Mouse (Mus musculus): ENCODE results near the gene Sema6c.
"Not testable (repeated sequence)": the region's sequence is repeated elsewhere in the genome, so short reads cannot be mapped to it uniquely, and the experiment has no call there.

The Sema6c gene

DNA sequence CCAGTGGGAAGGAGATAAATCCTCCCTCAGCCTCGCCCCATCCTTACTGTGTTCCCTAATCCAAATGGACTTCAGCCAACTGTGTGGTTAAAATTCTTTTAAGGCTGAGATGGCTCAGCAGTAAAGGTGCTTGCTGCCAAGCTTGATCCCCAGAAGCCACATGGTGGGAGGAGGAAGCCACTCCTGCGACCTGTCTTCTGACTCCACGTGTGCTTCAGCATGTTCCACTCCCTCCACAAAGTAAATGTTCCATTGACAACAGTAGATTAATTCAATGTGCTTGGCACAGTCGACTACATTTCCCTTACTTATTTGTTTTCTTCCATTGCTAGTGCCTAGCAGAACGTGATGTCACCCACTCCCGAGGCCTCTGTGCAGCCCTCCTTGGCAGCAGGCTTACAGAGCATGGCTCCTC is 34.5 kb downstream of the Sema6c start:
- DNase-seq = no peak

DNA sequence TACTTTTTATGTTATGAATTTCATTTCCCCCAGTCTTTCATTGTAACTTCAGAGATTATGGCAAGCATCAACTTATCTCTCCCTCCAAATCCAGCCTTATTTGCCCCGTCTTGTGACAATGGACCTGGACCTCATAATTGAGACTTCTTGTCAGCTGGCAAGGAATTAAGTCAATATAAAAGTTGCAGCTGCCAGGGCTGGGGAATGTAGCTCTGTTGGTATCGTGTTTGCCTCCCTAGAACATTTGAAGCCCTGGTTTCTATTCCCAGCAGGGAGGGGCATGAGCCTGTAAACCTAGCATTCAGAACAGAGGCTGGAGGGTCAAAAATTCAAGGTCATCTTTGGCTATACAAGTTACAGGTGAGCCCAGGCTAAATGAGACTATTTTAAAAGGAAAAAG is 35.5 kb downstream of the Sema6c start:
- DNase-seq = no peak

DNA sequence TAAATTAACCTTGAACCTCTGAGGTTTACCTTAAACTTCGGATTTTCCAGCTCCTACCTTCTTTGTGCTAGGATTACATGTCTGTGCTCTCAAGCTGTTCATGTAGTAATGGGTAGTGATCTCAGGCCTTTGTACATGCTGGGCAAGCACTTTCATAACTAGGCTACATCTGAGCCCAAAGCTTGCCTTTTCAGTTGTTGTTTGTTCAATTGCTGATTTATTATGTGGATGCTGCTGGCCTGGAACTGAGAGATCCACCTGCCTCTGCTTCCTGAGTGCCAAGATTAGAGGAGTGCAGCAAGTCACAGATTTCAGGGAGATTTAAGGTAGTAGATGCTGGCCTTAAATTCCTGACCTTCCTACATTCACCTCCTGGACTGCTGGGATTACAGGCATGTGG is 38.8 kb downstream of the Sema6c start:
- DNase-seq = no peak

DNA sequence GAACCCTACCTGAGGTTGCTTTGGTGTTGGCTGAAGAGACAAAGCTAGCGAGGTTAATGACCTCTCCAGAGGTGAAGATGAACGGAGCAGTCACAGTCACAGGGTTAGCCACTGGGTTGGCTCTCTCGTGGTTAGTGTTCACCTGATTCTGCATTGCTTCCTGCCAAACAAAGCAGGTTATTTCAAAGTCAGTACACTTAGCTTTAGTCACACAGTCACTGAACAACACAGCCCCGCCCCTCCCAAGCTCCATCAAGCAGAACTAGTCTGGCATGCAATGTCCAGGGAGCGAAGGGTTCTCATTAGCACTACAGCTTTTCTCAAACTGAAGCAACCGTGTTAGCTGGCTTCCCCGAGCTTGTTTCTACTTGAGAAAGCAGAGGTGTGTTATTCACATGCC is 39.9 kb downstream of the Sema6c start:
- DNase-seq = no peak

DNA sequence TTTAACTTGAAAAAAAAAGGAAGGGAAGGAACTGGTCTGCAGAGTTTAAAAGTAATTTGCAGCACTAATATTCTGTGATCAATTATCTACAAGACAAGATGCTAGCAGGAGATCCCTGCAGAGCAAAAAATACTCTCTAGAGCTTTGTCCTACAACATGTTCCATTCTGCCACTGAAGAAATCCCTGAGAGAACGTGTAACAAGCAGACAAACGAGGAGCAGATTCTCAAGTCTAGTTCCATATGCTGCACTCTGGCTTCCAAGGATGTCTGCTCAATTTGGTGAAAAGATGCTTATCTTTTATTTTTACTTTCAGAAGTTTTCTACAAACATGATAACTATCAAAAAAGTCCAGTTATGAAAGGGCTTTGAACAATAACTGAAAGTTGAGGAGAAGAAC is 40.3 kb downstream of the Sema6c start:
- DNase-seq = no peak

DNA sequence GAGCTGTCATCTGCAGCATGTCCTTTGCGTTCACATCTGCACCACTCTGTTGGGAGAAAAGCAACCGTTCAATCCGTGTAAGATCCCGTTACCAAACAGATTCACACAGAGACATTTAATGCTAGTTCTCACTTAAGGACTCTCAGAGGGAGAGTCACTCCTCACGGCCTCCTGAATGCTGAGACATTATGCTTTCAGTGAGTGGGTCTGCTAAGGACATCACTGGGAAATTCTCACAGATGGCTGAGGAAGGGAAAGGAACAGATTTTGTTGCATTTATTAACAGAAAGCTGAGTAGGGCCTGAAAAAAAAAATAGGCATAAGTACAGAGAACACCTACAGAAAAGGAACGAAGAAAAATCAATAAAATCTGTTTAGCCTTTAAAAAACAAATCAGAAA is 43.6 kb downstream of the Sema6c start:
- no peak for DNase-seq

DNA sequence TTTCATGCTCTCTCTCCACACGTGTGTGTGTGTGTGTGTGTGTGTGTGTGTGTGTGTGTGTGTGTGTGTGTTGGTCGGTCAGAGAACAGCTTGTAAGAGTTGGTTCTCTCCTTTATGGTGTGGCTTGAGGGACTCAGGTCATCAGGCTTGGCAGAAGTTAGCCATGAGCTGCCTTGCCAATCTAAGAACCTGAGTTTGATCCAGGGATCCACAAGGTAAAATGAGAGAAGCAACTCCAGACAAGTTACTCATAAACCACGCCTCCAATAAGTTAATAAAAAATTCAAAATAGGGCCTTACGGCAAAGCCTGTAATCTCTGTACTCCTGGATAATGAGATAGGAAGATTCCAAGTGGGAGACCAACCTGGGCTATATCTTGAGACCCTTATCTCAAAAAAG is 48.0 kb downstream of the Sema6c start:
- DNase-seq = no peak

DNA sequence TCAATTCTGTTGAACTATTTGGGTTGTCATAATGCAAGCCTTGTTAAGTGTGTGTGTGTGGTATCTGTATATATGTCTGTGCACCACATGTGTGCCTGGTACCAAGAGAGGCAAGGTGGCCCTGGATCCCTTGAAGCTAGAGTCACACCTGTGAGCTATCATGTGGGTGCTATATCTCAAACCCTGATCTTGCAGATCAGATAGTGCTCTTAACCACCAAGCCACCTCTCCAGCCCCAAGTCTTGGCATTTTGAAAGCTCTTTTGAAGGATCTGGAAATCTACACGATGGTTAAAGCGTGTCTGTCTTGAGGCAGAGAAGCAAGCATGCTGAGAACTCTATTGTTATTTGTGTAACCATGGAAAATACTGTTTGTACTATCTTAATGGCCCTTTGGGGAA is 50.3 kb downstream of the Sema6c start:
- DNase-seq = peak; percentile 38 to 56

DNA sequence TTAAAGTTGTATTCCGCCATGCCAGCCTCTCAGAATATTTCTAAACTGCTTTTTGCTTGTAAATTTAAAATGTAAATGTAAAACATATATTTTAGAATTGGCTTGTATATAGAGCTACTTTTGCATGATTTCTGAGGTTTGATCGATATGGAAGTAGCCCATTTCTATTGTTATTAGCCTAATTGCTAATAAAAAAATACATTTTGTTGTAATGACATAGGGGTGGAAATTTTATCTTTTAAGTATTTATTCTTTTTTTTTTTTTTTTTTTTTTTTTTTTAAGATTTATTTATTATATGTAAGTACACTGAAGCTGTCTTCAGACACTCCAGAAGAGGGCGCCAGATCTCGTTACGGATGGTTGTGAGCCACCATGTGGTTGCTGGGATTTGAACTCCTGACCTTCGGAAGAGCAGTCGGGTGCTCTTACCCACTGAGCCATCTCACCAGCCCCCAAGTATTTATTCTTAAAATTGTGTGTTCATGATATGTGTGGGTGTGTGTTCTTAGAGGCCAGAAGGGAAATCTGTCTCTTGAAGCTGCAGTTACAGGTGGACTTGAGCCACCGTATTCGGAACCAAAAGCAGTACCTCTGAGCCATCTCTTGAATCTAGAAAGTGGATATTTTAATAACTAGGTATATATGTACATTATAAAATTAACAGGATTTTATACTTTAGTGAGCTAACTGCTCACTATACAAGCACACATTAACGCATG is 52.8 kb downstream of the Sema6c start:
- DNase-seq = not testable (repeated sequence)

DNA sequence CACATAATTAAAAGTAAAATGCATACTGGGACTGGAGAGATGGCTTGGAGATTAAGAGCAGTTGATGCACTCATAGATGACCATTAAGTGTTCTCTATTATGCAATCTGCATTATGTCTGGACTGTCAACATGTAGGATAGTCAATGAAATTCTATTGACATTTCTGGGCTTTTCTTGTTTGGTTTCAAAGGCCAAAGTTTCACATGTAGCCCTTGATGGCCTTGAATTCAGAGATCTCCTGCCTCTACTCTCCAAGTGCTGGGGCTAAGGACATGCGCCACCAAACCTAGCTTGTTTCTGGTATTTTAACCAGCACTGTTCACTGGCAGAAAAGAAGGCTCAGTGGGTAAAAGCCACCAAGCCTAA is 53.3 kb downstream of the Sema6c start:
- no peak for DNase-seq

DNA sequence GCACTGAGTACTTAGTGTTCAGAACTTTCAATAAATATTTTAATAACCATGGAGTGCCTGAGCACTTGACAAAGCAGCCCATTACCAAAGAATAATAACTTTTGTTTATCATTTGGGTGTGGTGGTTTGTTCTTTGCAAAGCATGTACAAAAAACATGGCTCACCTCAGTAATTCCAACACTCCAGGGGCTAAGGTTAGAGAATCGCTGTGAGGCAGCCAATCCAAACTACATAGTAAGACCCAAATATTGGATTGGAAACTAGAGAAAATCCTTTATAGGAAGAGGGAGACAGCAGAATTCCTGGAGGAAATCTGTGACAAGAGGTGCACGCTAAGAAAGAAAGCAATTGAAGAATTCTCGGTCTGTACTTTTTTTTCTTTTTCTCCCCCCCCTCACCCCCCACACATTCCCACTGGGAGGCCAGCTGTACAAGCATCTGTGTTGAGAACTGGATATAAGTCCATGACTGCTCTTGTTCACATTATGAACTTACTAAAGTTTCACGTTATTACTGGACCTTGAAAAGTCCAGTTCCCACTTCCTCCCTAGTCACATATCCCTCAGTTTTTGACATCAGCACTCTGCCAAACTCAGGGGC is 56.5 kb downstream of the Sema6c start:
- DNase-seq = no peak

DNA sequence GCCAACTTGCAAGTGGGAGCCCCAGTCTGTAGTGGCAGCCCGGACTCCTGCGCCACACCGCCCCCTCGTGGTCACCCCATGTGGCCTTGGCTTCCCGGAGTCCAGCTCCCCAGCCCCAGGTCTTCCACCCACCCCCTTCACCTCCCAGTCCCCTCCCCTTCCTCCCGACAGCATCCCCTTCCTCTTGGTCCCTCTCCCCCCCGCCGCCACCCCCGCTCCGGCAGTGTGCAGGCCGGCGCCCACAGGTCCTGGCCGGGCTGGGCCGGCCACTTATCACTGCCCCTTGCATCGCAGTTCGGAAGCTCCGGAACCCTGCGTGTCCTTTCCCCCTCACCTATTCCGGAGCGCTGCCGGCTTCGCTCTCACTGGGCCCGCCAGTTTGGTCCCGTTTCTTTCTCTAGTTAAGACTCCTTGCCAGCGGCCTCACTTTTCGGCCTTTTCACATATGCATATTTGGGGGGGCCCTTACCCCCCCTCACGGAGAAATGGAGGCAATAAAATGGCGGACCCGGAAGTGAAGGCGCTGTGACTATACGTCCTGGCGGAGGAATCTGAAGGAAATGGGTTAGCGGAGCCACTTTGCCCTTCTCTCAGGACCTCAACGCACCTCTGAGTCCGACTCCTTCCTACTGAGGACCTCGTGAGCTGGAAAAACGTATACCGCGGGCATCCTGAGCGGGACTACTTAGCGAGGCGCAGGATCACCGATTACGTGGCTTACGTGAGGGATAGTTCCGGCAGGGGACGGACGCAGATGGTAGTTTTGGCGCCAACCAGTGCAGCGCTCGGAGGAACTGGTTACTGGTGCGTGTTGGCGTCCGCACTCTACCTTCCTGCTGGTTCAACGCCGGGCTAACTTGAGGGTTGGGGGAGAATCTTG is 57.2 kb downstream of the Sema6c start, which contains the start of gene Gabpb2:
Gabpb2 (minus strand) TSS at position 662 of the 880 bp plus-strand sequence.
- DNase-seq = peak; percentile 91 to 92

DNA sequence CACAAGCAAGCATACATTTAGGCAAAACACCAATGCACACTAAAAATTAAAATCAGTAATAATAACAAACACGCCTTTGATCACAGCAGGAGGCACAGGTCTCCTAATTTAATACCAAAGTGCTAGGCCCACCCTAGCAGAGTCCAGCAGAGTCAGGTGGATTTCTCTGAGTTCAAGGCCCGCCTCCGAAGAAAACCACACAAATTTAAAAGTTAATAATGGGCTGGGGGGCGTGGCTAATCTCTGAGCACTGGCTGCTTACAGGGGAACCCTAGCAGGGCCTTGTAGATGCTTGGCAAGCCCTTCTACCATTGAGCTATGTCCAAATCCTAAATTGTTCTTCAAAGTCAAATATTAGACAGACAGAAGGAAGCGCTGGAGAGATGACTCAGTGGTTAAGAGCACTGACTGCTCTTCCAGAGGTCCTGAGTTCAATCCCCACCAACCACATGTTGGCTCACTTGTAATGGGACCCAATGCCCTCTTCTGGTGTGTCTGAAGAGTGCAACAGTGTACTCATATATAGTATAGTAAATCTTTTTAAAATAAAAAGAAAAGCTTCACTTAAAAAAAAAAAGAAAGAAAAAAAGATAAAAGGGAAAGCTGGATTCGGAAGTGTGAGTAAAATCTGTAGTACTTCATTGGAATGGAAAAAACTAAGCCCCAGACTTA is 58.3 kb downstream of the Sema6c start:
- DNase-seq = peak in 1 of 2 experiments; percentile 37

DNA sequence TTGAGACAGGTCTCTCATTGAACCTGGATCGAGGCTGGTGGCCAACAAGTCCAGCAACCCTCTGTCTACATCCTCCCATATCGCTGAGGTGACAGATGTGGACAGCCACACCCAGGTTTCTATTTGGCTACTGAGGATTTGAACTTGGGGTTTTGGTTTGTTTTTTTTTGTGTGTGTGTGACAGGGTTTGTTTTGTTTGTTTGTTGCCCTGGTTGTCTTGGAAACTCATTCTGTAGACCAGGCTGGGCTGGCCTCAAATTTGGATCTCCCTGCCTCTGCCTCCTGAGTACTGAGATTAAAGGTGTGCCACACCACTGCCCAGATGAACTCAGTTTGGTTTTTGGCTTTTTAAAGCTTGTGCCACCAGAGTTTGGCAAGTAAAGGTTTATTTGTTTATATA is 62.8 kb downstream of the Sema6c start:
- no peak for DNase-seq
